Mouse (Mus musculus) limb, embryonic 14.5 days (tissue): ENCODE results near the gene Vhl. TPM values are rescaled to one million over a fixed set of nuclear protein-coding genes. Genes with fewer than 3 reads are reported as not detected.

Source experiments
- ATAC-seq: fragments of 200-750 bp; cut with Nextera tagmentation; 2 replicates; pipeline ENCODE4 v1.8.0; 2017; ENCODE audit warnings: low read depth, moderate number of reproducible peaks, moderate TSS enrichment; ENCODE audit not compliant: low FRiP score
- DNase-seq: peaks from one replicate; pipeline ENCODE4 v3.0.0-alpha.2; 2015; ENCODE audit warnings: low spot score
- H3K27ac ChIP-seq: fragments of 300-500 bp; sonication (generic); replicated peaks from 2 replicates; pipeline ENCODE4 v1.5.1; 2014; ENCODE audit warnings: low read depth, mild to moderate bottlenecking, low read length, moderate library complexity, mixed read lengths
- H3K27me3 ChIP-seq: fragments of 300-500 bp; sonication (generic); 2 replicates; pipeline ENCODE4 v1.6.1; 2014; ENCODE audit warnings: low read length, mixed read lengths; ENCODE audit not compliant: control insufficient read depth, insufficient read depth
- H3K36me3 ChIP-seq: fragments of 300-500 bp; sonication (generic); 2 replicates; pipeline ENCODE4 v1.6.1; 2014; ENCODE audit warnings: mild to moderate bottlenecking, low read length, moderate library complexity, mixed read lengths; ENCODE audit not compliant: control insufficient read depth, insufficient read depth
- H3K4me1 ChIP-seq: fragments of 300-500 bp; sonication (generic); 2 replicates; pipeline ENCODE4 v1.6.1; 2014; ENCODE audit warnings: antibody characterized with exemption, low read length, mixed read lengths; ENCODE audit not compliant: control insufficient read depth, insufficient read depth
- H3K4me2 ChIP-seq: fragments of 300-500 bp; sonication (generic); replicated peaks from 2 replicates; pipeline ENCODE4 v1.6.1; 2014; ENCODE audit warnings: low read depth, mild to moderate bottlenecking, low read length, moderate library complexity; ENCODE audit not compliant: severe bottlenecking
- H3K4me3 ChIP-seq: fragments of 300-500 bp; sonication (generic); replicated peaks from 2 replicates; pipeline ENCODE4 v1.5.1; 2014; ENCODE audit warnings: low read length
- H3K9ac ChIP-seq: fragments of 300-500 bp; sonication (generic); 2 replicates; pipeline ENCODE4 v1.6.1; 2014; ENCODE audit warnings: mild to moderate bottlenecking, low read depth, low read length, moderate library complexity; ENCODE audit not compliant: severe bottlenecking
- H3K9me3 ChIP-seq: fragments of 300-500 bp; sonication (generic); 2 replicates; pipeline ENCODE4 v1.6.1; 2016; ENCODE audit warnings: low read length; ENCODE audit not compliant: control insufficient read depth
- POLR2A ChIP-seq: fragments of 200-500 bp; IDR thresholded peaks from 2 replicates; pipeline ENCODE4 v1.8.0; 2012; ENCODE audit warnings: inconsistent platforms, mild to moderate bottlenecking, moderate library complexity, borderline replicate concordance; ENCODE audit not compliant: insufficient read depth, insufficient read length; ENCODE audit errors: extremely low read depth
- WGBS: fragments of 180-500 bp; shearing (Covaris S2); extraction: QIAGEN DNeasy Blood & Tissue Kit; methylation state at CpG from one replicate; pipeline ENCODE4 v1.1.7; 2014; 5-methylcytosine and 5-hydroxymethylcytosine counted together
- polyA plus RNA-seq, 2 experiments: library from polyadenylated mRNA; depleted of rRNA in 1 of 2; stranded (reverse) in 1 of 2; unstranded in 1 of 2; fragments of >200 nt; fragmentation: Nextera tagmentation in 1 of 2; extraction: Ambion mirVana in 1 of 2; gene quantifications; 2 replicates each; pipeline versions ENCODE4 v1.2.1 to v1.2.3; 2012 to 2014

The Vhl gene
- polyA plus RNA-seq, 2 experiments, result 37.2 to 55.3 TPM

DNA sequence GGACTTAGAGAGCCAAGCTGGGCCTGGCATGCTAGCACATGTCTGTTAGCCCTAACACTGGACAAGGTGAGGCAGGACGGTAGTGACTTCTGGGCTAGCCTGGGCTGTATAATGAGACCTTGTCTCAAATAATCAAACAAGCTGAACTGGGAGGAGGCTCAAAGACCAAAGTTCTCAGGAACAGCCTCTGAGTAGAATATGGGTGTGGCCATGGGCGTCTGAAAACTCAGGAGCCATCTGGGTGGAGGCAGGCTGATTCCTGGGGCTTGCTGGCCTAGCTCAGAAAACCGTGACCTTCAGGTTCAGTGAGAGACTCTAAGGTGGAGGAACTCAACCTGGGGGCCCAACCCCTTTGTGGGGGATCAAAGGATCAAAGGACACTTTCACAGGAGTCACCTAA, 27.9 kb downstream of the Vhl start:
- Histone ChIP-seq H3K27me3 (no peaks in the 10 kb centered on the region), H3K27ac (no peak overlapping the region), H3K4me3 (no peak overlapping the region), H3K9ac (no peak overlapping the region), H3K4me2 (no peak overlapping the region), H3K4me1 (no peaks in the 10 kb centered on the region), H3K9me3 (no peaks in the 10 kb centered on the region), H3K36me3 (no peaks in the 10 kb centered on the region)
- DNase-seq (no peak), ATAC-seq (no peak)
- 65% methylated on average over 3 of the region's 3 CpGs for WGBS
- TF ChIP-seq POLR2A, result no peak

DNA sequence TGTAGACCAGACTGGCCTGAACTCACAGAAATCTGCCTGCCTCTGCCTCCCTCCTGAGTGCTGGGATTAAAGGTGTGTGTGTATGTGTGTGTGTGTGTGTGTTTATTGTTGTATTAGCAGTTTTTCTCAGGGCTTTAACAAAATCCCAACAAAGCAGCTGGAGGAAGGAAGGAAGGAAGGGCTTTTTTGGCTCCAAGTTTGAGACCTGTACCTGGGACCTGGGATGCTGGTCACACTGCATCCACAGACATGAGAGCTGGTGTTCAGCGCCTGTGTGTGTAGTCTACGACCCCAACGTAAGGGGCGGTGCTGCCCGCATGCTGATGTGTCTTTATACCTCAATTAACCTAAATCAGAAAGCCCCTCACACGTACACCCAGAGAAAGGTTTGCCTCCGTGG, 29.8 kb downstream of the Vhl start:
- ATAC-seq (no peak), DNase-seq (no peak)
- Histone ChIP-seq H3K4me3 (no peak overlapping the region), H3K27me3 (no peaks in the 10 kb centered on the region), H3K36me3 (no peaks in the 10 kb centered on the region), H3K27ac (no peak overlapping the region), H3K4me1 (no peaks in the 10 kb centered on the region), H3K9me3 (no peaks in the 10 kb centered on the region), H3K4me2 (no peak overlapping the region), H3K9ac (no peak overlapping the region)
- no peak for TF ChIP-seq POLR2A
- WGBS, result 89% methylated on average over 7 of the region's 7 CpGs

DNA sequence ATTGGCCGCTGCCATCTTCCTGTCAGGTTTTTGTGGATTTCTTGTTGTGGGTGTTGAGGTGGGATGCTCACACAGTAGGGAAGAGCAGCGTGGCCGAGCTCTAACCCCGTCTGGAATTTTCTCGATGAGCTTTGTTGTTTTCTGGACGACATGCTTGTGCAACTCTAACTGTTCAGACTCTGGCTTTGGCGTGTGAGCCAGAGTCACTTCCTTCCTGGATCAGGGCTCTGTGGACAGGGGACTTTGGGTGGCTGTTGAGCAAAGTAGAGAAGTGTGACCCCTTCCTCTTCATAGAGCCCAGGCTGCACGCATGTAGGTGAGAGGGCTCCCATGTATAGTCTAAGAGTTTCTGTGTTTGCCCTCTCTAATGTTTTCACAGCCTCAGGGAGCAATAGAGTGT, 30.3 kb downstream of the Vhl start:
- DNase-seq (no peak), ATAC-seq (no peak)
- H3K27ac ChIP-seq, result no peak overlapping the region
- no peaks in the 10 kb centered on the region for H3K9me3 ChIP-seq
- H3K9ac ChIP-seq, result no peak overlapping the region
- H3K4me1 ChIP-seq, result no peaks in the 10 kb centered on the region
- H3K27me3 ChIP-seq, result no peaks in the 10 kb centered on the region
- WGBS, result 80% methylated on average over 8 of the region's 8 CpGs
- H3K4me2 ChIP-seq, result no peak overlapping the region
- no peak overlapping the region for H3K4me3 ChIP-seq
- no peaks in the 10 kb centered on the region for H3K36me3 ChIP-seq
- no peak for TF ChIP-seq POLR2A

DNA sequence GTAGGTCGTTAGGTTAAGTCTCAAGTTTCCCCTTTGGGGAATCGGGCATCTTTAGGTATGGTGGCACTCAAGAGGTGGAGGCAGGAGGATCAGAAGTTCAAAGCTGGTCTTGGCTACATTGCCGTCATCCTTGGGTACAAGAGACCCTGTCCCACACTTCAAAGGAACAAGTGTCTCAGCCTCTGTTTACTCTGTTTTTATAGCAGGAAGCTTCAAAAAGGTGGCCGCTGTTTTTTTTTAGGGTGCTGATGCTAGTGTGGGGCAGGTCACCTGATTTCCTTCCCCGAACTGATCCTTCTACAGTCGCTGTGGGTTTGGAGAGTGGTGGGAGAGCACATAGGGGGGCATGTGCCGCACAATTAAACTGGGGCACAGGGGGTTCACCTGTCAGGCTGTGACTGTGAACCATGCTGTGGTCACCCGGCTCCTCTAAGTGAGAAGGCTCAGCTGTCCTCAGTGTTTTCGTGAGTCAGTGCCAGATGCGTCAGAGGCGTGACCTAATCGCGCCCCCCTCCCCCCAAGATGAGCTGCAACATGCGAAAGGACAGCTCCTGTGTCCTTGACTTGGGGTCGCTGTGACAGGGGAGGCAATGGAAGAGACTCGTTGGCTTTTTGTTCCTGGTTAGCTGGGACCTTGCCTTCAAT, 31.1 kb downstream of the Vhl start:
- TF ChIP-seq POLR2A, result no peak
- Histone ChIP-seq H3K9me3 (no peaks in the 10 kb centered on the region), H3K4me1 (no peaks in the 10 kb centered on the region), H3K27me3 (no peaks in the 10 kb centered on the region), H3K9ac (no peak overlapping the region), H3K27ac (no peak overlapping the region), H3K36me3 (no peaks in the 10 kb centered on the region), H3K4me2 (no peak overlapping the region), H3K4me3 (no peak overlapping the region)
- WGBS, result 58% methylated on average over 16 of the region's 16 CpGs
- DNase-seq (no peak), ATAC-seq (no peak)

DNA sequence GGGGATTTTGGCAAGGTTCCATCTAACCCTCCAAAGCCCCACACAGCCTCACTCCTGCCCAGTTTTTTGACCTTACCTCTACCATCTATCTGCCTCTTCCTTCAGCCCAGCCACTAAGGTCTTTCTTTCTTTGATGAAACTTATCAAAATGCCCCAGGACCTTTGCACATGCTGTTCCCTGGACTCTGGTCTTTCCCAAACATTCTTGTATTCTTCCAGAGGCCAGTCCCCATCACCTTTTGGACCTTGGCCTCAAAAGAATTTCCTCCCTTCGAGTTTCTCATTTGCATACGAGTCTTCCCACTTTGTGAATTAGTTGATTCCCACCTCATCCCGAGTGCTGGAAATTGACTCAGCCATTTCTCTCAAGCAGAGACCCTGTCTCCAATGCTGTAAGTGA, 31.7 kb downstream of the Vhl start:
- Histone ChIP-seq H3K27me3 (no peaks in the 10 kb centered on the region), H3K9me3 (no peaks in the 10 kb centered on the region), H3K4me3 (no peak overlapping the region), H3K36me3 (no peaks in the 10 kb centered on the region), H3K27ac (no peak overlapping the region), H3K4me1 (no peaks in the 10 kb centered on the region), H3K9ac (no peak overlapping the region), H3K4me2 (no peak overlapping the region)
- DNase-seq, result no peak
- no peak for TF ChIP-seq POLR2A
- WGBS, result 88% methylated on average over 3 of the region's 3 CpGs
- no peak for ATAC-seq

DNA sequence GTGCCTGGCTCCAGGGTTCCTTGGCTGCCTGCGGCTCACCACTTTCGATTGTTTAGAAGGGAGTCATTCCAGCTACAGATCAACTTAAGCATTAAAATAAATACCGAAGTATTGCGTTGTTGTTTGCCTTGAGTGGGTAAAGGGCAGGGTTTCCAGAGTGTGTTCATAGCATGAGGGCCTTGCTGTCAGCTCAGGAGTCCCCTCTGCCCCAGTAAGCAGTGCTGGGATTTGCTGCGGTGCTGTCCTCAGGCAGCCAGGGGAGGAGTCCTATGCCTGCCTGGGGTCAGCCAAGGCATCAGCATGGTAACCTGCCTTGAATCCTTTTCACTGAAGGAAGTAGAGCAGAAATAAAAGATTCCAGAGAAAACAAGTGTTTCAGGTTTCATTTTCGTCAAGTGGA, 33.1 kb downstream of the Vhl start:
- H3K27me3 ChIP-seq, result no peaks in the 10 kb centered on the region
- H3K4me1 ChIP-seq, result 0 out of 2 replicates have a peak, but pooled peaks cover 6% of the 10 kb centered on the region
- H3K27ac ChIP-seq, result no peak overlapping the region
- TF ChIP-seq POLR2A, result no peak
- ATAC-seq, result no peak
- no peak overlapping the region for H3K4me3 ChIP-seq
- H3K4me2 ChIP-seq, result no peak overlapping the region
- no peaks in the 10 kb centered on the region for H3K9me3 ChIP-seq
- H3K9ac ChIP-seq, result no peak overlapping the region
- DNase-seq, result no peak
- 79% methylated on average over 6 of the region's 6 CpGs for WGBS
- no peaks in the 10 kb centered on the region for H3K36me3 ChIP-seq
